Mouse (Mus musculus): ENCODE measurements at regions not wholly inside any gene's neighbourhood (a gene's known extent, or its start where the extent isn't known, plus 50 kb on each side); places are given as distances from the start of the nearest gene placed in this dataset.

GRCm38 (mm10) chr3:34222291-34222690, 141.2 kb upstream of the Dnajc19 start:
- no peak for TF ChIP-seq EP300 (optimal IDR thresholded peaks at IDR 0.05)
- no peak for TF ChIP-seq CTCF (IDR thresholded peaks at IDR 0.05; ENCODE audit: low read depth)

Measured in stomach, postnatal 0 days (tissue).